Mouse (Mus musculus): Measurements from ENCODE around the gene Fig4. TPM values are rescaled to one million over a fixed set of nuclear protein-coding genes. Genes with fewer than 3 reads are reported as not detected.

Fig4 gene
- polyA plus RNA-seq, 1 experiment: 8.4 TPM

DNA sequence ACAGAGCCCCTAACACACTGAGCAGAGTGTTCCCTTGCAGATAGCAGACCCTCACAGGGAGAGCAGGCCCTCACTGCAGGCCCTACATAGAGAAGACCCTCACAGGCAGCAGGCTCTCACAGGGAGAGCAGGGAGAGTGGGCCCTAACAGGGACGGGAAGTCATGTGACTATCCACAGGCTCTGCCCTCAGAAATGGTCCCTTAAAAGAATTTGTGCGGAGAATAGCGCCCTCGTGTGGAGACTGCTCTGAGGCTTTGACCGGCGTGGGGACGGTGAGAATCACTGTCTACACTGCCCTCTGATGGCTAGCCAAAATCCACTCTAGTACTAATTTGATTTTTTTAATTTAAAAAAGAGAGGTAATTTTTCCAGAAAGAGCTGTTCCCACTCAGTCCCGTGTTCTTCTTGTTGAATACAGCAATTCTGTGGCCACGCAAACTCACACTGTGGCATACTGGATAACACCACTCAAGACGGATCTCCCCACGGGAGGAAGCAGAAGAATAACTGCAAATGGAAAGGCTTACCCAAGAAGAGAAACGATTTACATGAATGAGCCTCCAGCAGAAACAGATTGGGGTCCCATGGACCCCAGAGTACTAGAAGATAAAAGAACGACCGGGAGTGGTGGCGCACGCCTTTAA is 14.2 kb downstream of the Fig4 start:
- TF ChIP-seq POLR2A (IDR thresholded peaks at IDR 0.05; ENCODE audit: low read depth, low read length) (no peak), CTCF (IDR thresholded peaks at IDR 0.05; ENCODE audit: extremely low read depth, insufficient read depth, insufficient read length, insufficient replicate concordance) (peak; percentile 85; the same call in 1 of the 2 replicates)
- Histone ChIP-seq H3K4me1 (ENCODE audit: control insufficient read depth, insufficient read depth, insufficient read length) (no peaks in the 10 kb centered on the region; the same call in 1 of the 2 replicates), H3K4me3 (ENCODE audit: extremely low read depth, insufficient read depth, insufficient read length) (no peak overlapping the region), H3K36me3 (ENCODE audit: control insufficient read depth, insufficient read depth, low read length) (peaks cover 4% of the 10 kb centered on the region), H3K27ac (ENCODE audit: insufficient read depth, low read length) (no peak overlapping the region), H3K27me3 (ENCODE audit: control insufficient read depth, insufficient read depth, low read length) (no peaks in the 10 kb centered on the region)
- DNase-seq (ENCODE audit: low read depth in 1 of 2, low spot score in 2 of 2): peak; percentile 44 to 65
- 45% methylated on average over 16 of the region's 16 CpGs for WGBS

DNA sequence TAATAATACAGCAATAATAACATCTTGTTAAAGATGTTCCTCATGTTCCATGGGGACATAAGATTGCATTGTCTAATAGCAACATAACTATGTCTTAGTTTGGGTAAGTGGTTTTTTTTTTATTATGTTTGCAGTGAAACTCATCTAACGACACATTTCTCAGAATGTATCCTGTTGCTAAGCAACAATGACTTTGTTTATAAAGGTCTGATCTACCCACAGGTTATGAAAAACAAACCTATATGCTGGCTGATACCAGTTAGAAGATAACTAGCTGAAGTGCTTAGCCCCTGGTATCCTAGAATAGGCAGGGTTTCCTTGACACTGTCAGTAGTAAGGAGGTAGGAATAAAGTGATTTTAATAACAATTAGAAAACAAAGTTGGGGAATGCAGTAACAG is 15.0 kb downstream of the Fig4 start:
- no peaks in the 10 kb centered on the region for H3K27me3 ChIP-seq (ENCODE audit: control insufficient read depth, insufficient read depth, low read length)
- no peak for TF ChIP-seq POLR2A (IDR thresholded peaks at IDR 0.05; ENCODE audit: low read depth, low read length)
- no peak for TF ChIP-seq CTCF (IDR thresholded peaks at IDR 0.05; ENCODE audit: extremely low read depth, insufficient read depth, insufficient read length, insufficient replicate concordance)
- no peak overlapping the region for H3K27ac ChIP-seq (ENCODE audit: insufficient read depth, low read length)
- WGBS: 57% methylated on average over 1 of the region's 1 CpGs
- no peak for DNase-seq (ENCODE audit: low read depth in 1 of 2, low spot score in 2 of 2)
- H3K4me1 ChIP-seq (ENCODE audit: control insufficient read depth, insufficient read depth, insufficient read length): no peaks in the 10 kb centered on the region; the same call in 1 of the 2 replicates
- H3K4me3 ChIP-seq (ENCODE audit: extremely low read depth, insufficient read depth, insufficient read length): no peak overlapping the region
- peaks cover 4% of the 10 kb centered on the region for H3K36me3 ChIP-seq (ENCODE audit: control insufficient read depth, insufficient read depth, low read length)

DNA sequence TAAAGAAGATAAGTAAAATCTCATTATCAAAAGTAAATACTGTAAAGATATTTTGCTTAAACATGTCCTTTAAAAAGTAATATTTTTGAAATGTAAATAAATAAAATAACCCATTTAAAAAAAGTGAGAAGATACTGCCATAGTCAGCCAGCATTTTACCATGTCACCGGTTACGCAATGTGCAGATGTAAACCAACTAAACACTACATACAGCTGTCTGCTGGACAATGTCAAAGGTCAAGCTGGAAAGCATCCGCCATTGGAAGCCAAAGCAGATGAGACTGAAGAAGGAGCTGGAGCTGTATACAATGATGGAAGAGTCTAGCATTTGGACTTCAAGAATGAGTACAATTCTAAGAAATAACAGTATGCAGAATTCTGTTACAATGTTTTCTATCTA is 15.4 kb downstream of the Fig4 start:
- H3K27ac ChIP-seq (ENCODE audit: insufficient read depth, low read length): no peak overlapping the region
- peaks cover 4% of the 10 kb centered on the region for H3K36me3 ChIP-seq (ENCODE audit: control insufficient read depth, insufficient read depth, low read length)
- no peak for DNase-seq (ENCODE audit: low read depth in 1 of 2, low spot score in 2 of 2)
- H3K4me3 ChIP-seq (ENCODE audit: extremely low read depth, insufficient read depth, insufficient read length): no peak overlapping the region
- TF ChIP-seq POLR2A (IDR thresholded peaks at IDR 0.05; ENCODE audit: low read depth, low read length) (no peak), CTCF (IDR thresholded peaks at IDR 0.05; ENCODE audit: extremely low read depth, insufficient read depth, insufficient read length, insufficient replicate concordance) (no peak)
- H3K27me3 ChIP-seq (ENCODE audit: control insufficient read depth, insufficient read depth, low read length): no peaks in the 10 kb centered on the region
- WGBS: 96% methylated on average over 3 of the region's 3 CpGs
- H3K4me1 ChIP-seq (ENCODE audit: control insufficient read depth, insufficient read depth, insufficient read length): no peaks in the 10 kb centered on the region; the same call in 1 of the 2 replicates

DNA sequence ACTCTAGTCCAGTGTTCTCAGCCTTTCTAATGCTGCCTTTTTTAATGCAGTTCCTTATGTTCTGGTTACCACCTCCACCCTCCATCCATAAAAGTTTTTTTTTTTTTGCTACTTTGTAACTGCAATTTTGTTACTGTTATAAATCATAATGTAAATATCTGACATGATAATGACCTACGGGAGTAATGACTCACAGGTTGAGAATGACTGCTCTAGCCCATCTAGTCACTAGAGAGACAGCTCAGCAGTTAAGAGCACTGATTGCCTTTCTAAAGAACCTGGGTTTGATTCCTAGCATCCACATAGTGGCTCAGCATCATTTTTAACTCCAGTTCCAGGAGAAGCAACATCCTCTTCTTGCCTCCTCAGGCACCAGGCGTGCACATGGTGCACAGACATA is 21.0 kb downstream of the Fig4 start:
- H3K4me3 ChIP-seq (ENCODE audit: extremely low read depth, insufficient read depth, insufficient read length): no peak overlapping the region
- H3K27ac ChIP-seq (ENCODE audit: insufficient read depth, low read length): no peak overlapping the region
- H3K4me1 ChIP-seq (ENCODE audit: control insufficient read depth, insufficient read depth, insufficient read length): no peaks in the 10 kb centered on the region
- TF ChIP-seq CTCF (IDR thresholded peaks at IDR 0.05; ENCODE audit: extremely low read depth, insufficient read depth, insufficient read length, insufficient replicate concordance): no peak
- no peak for TF ChIP-seq POLR2A (IDR thresholded peaks at IDR 0.05; ENCODE audit: low read depth, low read length)
- DNase-seq (ENCODE audit: low read depth in 1 of 2, low spot score in 2 of 2): no peak
- WGBS: 91% methylated on average over 2 of the region's 2 CpGs
- H3K36me3 ChIP-seq (ENCODE audit: control insufficient read depth, insufficient read depth, low read length): peaks cover 7% of the 10 kb centered on the region
- no peaks in the 10 kb centered on the region for H3K27me3 ChIP-seq (ENCODE audit: control insufficient read depth, insufficient read depth, low read length)

DNA sequence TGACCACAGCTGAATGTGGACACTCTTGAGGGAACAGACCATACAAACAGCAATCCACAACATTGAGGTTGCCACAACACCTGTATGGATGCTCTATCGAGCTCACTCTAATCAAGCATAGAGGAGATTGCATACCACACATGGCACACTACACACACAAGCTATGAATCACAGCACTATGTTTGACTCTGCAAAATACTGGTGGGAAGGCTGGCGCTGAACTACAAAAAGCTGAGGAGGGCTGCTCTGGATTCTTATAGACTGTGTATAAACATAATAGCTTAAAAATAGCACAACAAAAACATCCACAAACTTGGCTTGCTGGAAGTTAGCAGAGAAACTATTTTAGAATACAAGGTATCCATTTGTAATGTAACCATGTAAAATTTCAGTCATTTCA is 22.3 kb downstream of the Fig4 start:
- 93% methylated on average over 2 of the region's 2 CpGs for WGBS
- DNase-seq (ENCODE audit: low read depth in 1 of 2, low spot score in 2 of 2): no peak

DNA sequence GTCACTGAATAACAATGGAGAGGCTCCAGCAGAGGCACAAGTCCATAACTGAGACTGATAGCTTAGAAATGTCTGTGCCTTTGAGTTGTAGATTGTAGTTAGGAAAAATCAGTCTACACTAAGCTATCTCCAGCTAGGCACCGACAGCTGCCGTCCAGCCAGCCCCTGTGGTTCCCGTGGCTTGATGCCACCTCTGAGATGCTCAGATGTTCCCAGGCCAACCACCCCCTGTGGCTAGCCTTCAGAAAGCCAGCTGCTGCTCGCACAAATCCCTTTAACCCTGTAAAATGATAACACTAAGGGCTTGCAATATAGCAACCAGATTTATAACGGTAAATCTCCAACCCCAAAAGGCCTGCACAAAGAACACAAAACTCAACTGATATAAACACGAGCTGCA is 22.9 kb downstream of the Fig4 start:
- Histone ChIP-seq H3K27me3 (ENCODE audit: control insufficient read depth, insufficient read depth, low read length) (no peaks in the 10 kb centered on the region), H3K36me3 (ENCODE audit: control insufficient read depth, insufficient read depth, low read length) (peaks cover 14% of the 10 kb centered on the region), H3K4me3 (ENCODE audit: extremely low read depth, insufficient read depth, insufficient read length) (no peak overlapping the region), H3K4me1 (ENCODE audit: control insufficient read depth, insufficient read depth, insufficient read length) (no peaks in the 10 kb centered on the region), H3K27ac (ENCODE audit: insufficient read depth, low read length) (no peak overlapping the region)
- DNase-seq (ENCODE audit: low read depth in 1 of 2, low spot score in 2 of 2): no peak
- no peak for TF ChIP-seq POLR2A (IDR thresholded peaks at IDR 0.05; ENCODE audit: low read depth, low read length)
- TF ChIP-seq CTCF (IDR thresholded peaks at IDR 0.05; ENCODE audit: extremely low read depth, insufficient read depth, insufficient read length, insufficient replicate concordance): no peak
- 75% methylated on average over 6 of the region's 6 CpGs for WGBS

More for the DNA sequence above, 22.3 kb downstream of the Fig4 start:
- H3K27ac ChIP-seq (ENCODE audit: insufficient read depth, low read length): no peak overlapping the region
- no peaks in the 10 kb centered on the region for H3K4me1 ChIP-seq (ENCODE audit: control insufficient read depth, insufficient read depth, insufficient read length)
- peaks cover 14% of the 10 kb centered on the region for H3K36me3 ChIP-seq (ENCODE audit: control insufficient read depth, insufficient read depth, low read length)
- H3K27me3 ChIP-seq (ENCODE audit: control insufficient read depth, insufficient read depth, low read length): no peaks in the 10 kb centered on the region
- H3K4me3 ChIP-seq (ENCODE audit: extremely low read depth, insufficient read depth, insufficient read length): no peak overlapping the region
- TF ChIP-seq POLR2A (IDR thresholded peaks at IDR 0.05; ENCODE audit: low read depth, low read length) (no peak), CTCF (IDR thresholded peaks at IDR 0.05; ENCODE audit: extremely low read depth, insufficient read depth, insufficient read length, insufficient replicate concordance) (no peak)

DNA sequence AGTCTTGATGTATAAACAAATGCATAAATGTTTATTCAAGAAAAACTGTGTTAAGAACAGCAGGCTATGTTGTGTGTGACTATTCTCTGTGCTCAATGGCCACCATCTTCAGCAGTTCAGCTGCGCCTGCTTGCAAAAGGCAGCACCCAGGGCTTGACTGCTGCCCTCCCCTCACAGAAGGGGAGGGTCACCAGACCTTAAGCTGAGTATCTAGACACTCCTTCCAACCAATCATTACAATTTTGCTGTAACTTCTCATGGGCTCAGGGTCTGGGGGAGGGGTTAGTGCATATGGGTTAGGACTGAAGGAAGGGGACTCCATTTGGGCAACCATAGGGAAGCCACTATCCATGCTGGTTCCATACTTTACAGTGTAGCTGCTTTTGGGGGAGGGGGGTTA is 24.3 kb downstream of the Fig4 start:
- Histone ChIP-seq H3K4me1 (ENCODE audit: control insufficient read depth, insufficient read depth, insufficient read length) (no peaks in the 10 kb centered on the region), H3K4me3 (ENCODE audit: extremely low read depth, insufficient read depth, insufficient read length) (no peak overlapping the region), H3K27ac (ENCODE audit: insufficient read depth, low read length) (no peak overlapping the region), H3K27me3 (ENCODE audit: control insufficient read depth, insufficient read depth, low read length) (no peaks in the 10 kb centered on the region), H3K36me3 (ENCODE audit: control insufficient read depth, insufficient read depth, low read length) (peaks cover 12% of the 10 kb centered on the region; the same call in 1 of the 2 replicates)
- 94% methylated on average over 1 of the region's 1 CpGs for WGBS
- DNase-seq (ENCODE audit: low read depth in 1 of 2, low spot score in 2 of 2): no peak
- no peak for TF ChIP-seq POLR2A (IDR thresholded peaks at IDR 0.05; ENCODE audit: low read depth, low read length)
- no peak for TF ChIP-seq CTCF (IDR thresholded peaks at IDR 0.05; ENCODE audit: extremely low read depth, insufficient read depth, insufficient read length, insufficient replicate concordance)
